Mouse (Mus musculus): ENCODE data around the gene Ssbp2.

GRCm38 (mm10) chr13:91452269-91452668 lies 7.8 kb upstream of the Ssbp2 start:
- TF ChIP-seq POLR2A (IDR thresholded peaks at IDR 0.05; ENCODE audit: low read depth, low read length) (no peak), CTCF (conservative IDR thresholded peaks at IDR 0.05; ENCODE audit: insufficient read depth, insufficient read length, low read depth, low read length) (no peak)

Data from kidney, adult 2 months (tissue).